Mouse (Mus musculus) forebrain, embryonic 14.5 days (tissue): ENCODE data around the gene Vwf. TPM values are rescaled to one million over a fixed set of nuclear protein-coding genes. Genes with fewer than 3 reads are reported as not detected.
A peak's percentile ranks its signal among the peaks of the same experiment; 100 is the strongest.

Source experiments
- ATAC-seq: fragments of 200-750 bp; cut with Nextera tagmentation; 2 replicates; pipeline ENCODE4 v1.8.0; 2017; ENCODE audit warnings: mild to moderate bottlenecking, moderate library complexity
- DNase-seq: peaks from one replicate; pipeline ENCODE4 v3.0.0-alpha.2; 2015; ENCODE audit warnings: low spot score
- H3K27ac ChIP-seq: fragments of 300-500 bp; sonication (generic); 2 replicates; pipeline ENCODE4 v1.5.1; 2014; ENCODE audit warnings: low read depth, mild to moderate bottlenecking, control low read depth, low read length, moderate library complexity
- H3K27me3 ChIP-seq: fragments of 300-500 bp; sonication (generic); replicated peaks from 2 replicates; pipeline ENCODE4 v1.6.1; 2014; ENCODE audit warnings: low read length, control low read depth, mixed read lengths; ENCODE audit not compliant: control insufficient read depth, insufficient read depth
- H3K36me3 ChIP-seq: fragments of 300-500 bp; sonication (generic); 2 replicates; pipeline ENCODE4 v1.6.1; 2014; ENCODE audit warnings: low read length, control low read depth; ENCODE audit not compliant: control insufficient read depth, insufficient read depth
- H3K4me1 ChIP-seq: fragments of 300-500 bp; sonication (generic); 2 replicates; pipeline ENCODE4 v1.6.1; 2014; ENCODE audit warnings: antibody characterized with exemption, low read length, control low read depth; ENCODE audit not compliant: control insufficient read depth, insufficient read depth
- H3K4me2 ChIP-seq: fragments of 300-500 bp; sonication (generic); 2 replicates; pipeline ENCODE4 v1.6.1; 2014; ENCODE audit warnings: mild to moderate bottlenecking, control low read depth, low read length
- H3K4me3 ChIP-seq: fragments of 300-500 bp; sonication (generic); 2 replicates; pipeline ENCODE4 v1.5.1; 2014; ENCODE audit warnings: low read depth, low read length, control low read depth
- H3K9ac ChIP-seq: fragments of 300-500 bp; sonication (generic); 2 replicates; pipeline ENCODE4 v1.6.1; 2014; ENCODE audit warnings: mild to moderate bottlenecking, low read length, control low read depth, moderate library complexity
- H3K9me3 ChIP-seq: fragments of 300-500 bp; sonication (generic); replicated peaks from 2 replicates; pipeline ENCODE4 v1.6.1; 2016; ENCODE audit warnings: low read length, control low read depth, mixed read lengths; ENCODE audit not compliant: control insufficient read depth
- WGBS: fragments of 180-500 bp; shearing (Covaris S2); extraction: QIAGEN DNeasy Blood & Tissue Kit; methylation state at CpG from one replicate; pipeline ENCODE4 v1.1.7; 2014; 5-methylcytosine and 5-hydroxymethylcytosine counted together
- polyA plus RNA-seq: library from polyadenylated mRNA; unstranded; fragments of >200 nt; fragmentation: Nextera tagmentation; extraction: Ambion mirVana; gene quantifications from 2 replicates; pipeline ENCODE4 v1.2.1, GENCODE M21; 2014

Vwf gene
- polyA plus RNA-seq, 1 experiment from 2014 or later: 8.8 TPM

GRCm38 (mm10) chr6:125590056-125590455 lies 43.5 kb downstream of the Vwf start:
- Histone ChIP-seq H3K9me3 (no peaks in the 10 kb centered on the region), H3K36me3 (no peaks in the 10 kb centered on the region), H3K9ac (no peak overlapping the region), H3K4me1 (no peaks in the 10 kb centered on the region; the same call in none of the 2 replicates), H3K4me2 (no peak overlapping the region), H3K27me3 (no peaks in the 10 kb centered on the region), H3K27ac (no peak overlapping the region), H3K4me3 (no peak overlapping the region)
- DNase-seq: no peak
- ATAC-seq: no peak
- 74% methylated on average over 7 of the region's 7 CpGs for WGBS

- Histone ChIP-seq H3K9me3 (no peaks in the 10 kb centered on the region), H3K9ac (no peak overlapping the region), H3K36me3 (no peaks in the 10 kb centered on the region), H3K27ac (no peak overlapping the region), H3K27me3 (no peaks in the 10 kb centered on the region), H3K4me3 (no peak overlapping the region), H3K4me1 (no peaks in the 10 kb centered on the region; the same call in none of the 2 replicates), H3K4me2 (no peak overlapping the region)
- 77% methylated on average over 8 of the region's 8 CpGs for WGBS
- no peak for DNase-seq
- no peak for ATAC-seq
Measured at GRCm38 (mm10) chr6:125590471-125590870, 43.9 kb downstream of the Vwf start.

- Histone ChIP-seq H3K9me3 (no peaks in the 10 kb centered on the region), H3K4me3 (no peak overlapping the region), H3K4me1 (no peaks in the 10 kb centered on the region), H3K27me3 (no peaks in the 10 kb centered on the region), H3K4me2 (no peak overlapping the region), H3K9ac (no peak overlapping the region), H3K36me3 (no peaks in the 10 kb centered on the region), H3K27ac (no peak overlapping the region)
- 74% methylated on average over 8 of the region's 8 CpGs for WGBS
- DNase-seq: no peak
- no peak for ATAC-seq
Measured at GRCm38 (mm10) chr6:125591652-125592385, 45.2 kb downstream of the Vwf start.

GRCm38 (mm10) chr6:125592536-125592935 lies 46.0 kb downstream of the Vwf start:
- no peaks in the 10 kb centered on the region for H3K9me3 ChIP-seq
- H3K27ac ChIP-seq: no peak overlapping the region
- WGBS: 93% methylated on average over 6 of the region's 6 CpGs
- ATAC-seq: no peak
- no peaks in the 10 kb centered on the region for H3K36me3 ChIP-seq
- no peak overlapping the region for H3K4me3 ChIP-seq
- H3K9ac ChIP-seq: no peak overlapping the region
- no peaks in the 10 kb centered on the region for H3K4me1 ChIP-seq
- H3K27me3 ChIP-seq: no peaks in the 10 kb centered on the region
- no peak overlapping the region for H3K4me2 ChIP-seq
- DNase-seq: no peak

- ATAC-seq (no peak), DNase-seq (no peak)
- Histone ChIP-seq H3K27ac (no peak overlapping the region), H3K9me3 (no peaks in the 10 kb centered on the region), H3K4me2 (no peak overlapping the region), H3K4me3 (no peak overlapping the region), H3K9ac (no peak overlapping the region), H3K36me3 (no peaks in the 10 kb centered on the region), H3K27me3 (no peaks in the 10 kb centered on the region), H3K4me1 (no peaks in the 10 kb centered on the region)
- 85% methylated on average over 4 of the region's 4 CpGs for WGBS
Measured at GRCm38 (mm10) chr6:125594311-125594710, 47.7 kb downstream of the Vwf start.

GRCm38 (mm10) chr6:125594825-125595224 lies 48.3 kb downstream of the Vwf start:
- Histone ChIP-seq H3K27ac (no peak overlapping the region), H3K4me3 (no peak overlapping the region), H3K4me2 (no peak overlapping the region), H3K27me3 (no peaks in the 10 kb centered on the region), H3K4me1 (no peaks in the 10 kb centered on the region), H3K9ac (no peak overlapping the region), H3K9me3 (no peaks in the 10 kb centered on the region), H3K36me3 (no peaks in the 10 kb centered on the region)
- ATAC-seq (no peak), DNase-seq (no peak)
- 81% methylated on average over 4 of the region's 4 CpGs for WGBS

- Histone ChIP-seq H3K27me3 (no peaks in the 10 kb centered on the region), H3K4me2 (no peak overlapping the region), H3K36me3 (no peaks in the 10 kb centered on the region), H3K4me1 (no peaks in the 10 kb centered on the region), H3K9ac (no peak overlapping the region), H3K4me3 (no peak overlapping the region), H3K27ac (no peak overlapping the region), H3K9me3 (no peaks in the 10 kb centered on the region)
- DNase-seq (no peak), ATAC-seq (no peak)
- WGBS: 67% methylated on average over 16 of the region's 16 CpGs
Measured at GRCm38 (mm10) chr6:125596701-125597318, 50.2 kb downstream of the Vwf start.

GRCm38 (mm10) chr6:125597716-125598115 lies 51.1 kb downstream of the Vwf start:
- ATAC-seq: no peak
- H3K9me3 ChIP-seq: no peaks in the 10 kb centered on the region
- H3K9ac ChIP-seq: no peak overlapping the region

GRCm38 (mm10) chr6:125600036-125600558 lies 53.5 kb downstream of the Vwf start:
- peak; percentile 33 for ATAC-seq
- DNase-seq: peak; percentile 85
- H3K4me1 ChIP-seq: no peaks in the 10 kb centered on the region
- no peaks in the 10 kb centered on the region for H3K9me3 ChIP-seq
- no peaks in the 10 kb centered on the region for H3K27me3 ChIP-seq
- H3K9ac ChIP-seq: no peak overlapping the region
- no peak overlapping the region for H3K27ac ChIP-seq
- H3K4me3 ChIP-seq: no peak overlapping the region
- 43% methylated on average over 9 of the region's 9 CpGs for WGBS
- H3K4me2 ChIP-seq: no peak overlapping the region
- no peaks in the 10 kb centered on the region for H3K36me3 ChIP-seq

More at GRCm38 (mm10) chr6:125597716-125598115, 51.1 kb downstream of the Vwf start:
- Histone ChIP-seq H3K27ac (no peak overlapping the region), H3K36me3 (no peaks in the 10 kb centered on the region), H3K4me2 (no peak overlapping the region), H3K4me1 (no peaks in the 10 kb centered on the region), H3K27me3 (no peaks in the 10 kb centered on the region), H3K4me3 (no peak overlapping the region)
- DNase-seq: no peak
- 81% methylated on average over 4 of the region's 4 CpGs for WGBS
